Comparison of ENCODE assay signal across 14 mouse cellular contexts in genomic region chr4:148056246-148056645, GRCm38 (mm10). TPM values are rescaled to one million over a fixed set of nuclear protein-coding genes. Genes with fewer than 3 reads are reported as not detected.
A peak's percentile ranks its signal among the peaks of the same experiment; 100 is the strongest.
DNase-seq lines count a peak whose midpoint lies in the region; ATAC-seq lines count a peak whose summit lies in the region.
"Had no signal": no experiment of that assay in that cellular context is flagged by ENCODE, and none has a peak within 500 bp of the region (broad histone marks: within the 10 kb centered on the region; RNA-seq: fewer than 3 reads in every experiment).

No protein-coding gene starts in this region.

- H3K27me3 ChIP-seq in heart, embryonic 16.5 days (ENCODE audit: control insufficient read depth, insufficient read depth, low read length) = no peaks in the 10 kb centered on the region
- no peaks in the 10 kb centered on the region for H3K27me3 ChIP-seq in heart, embryonic 11.5 days (ENCODE audit: control insufficient read depth, insufficient read depth, low read length)
- no peaks in the 10 kb centered on the region for H3K27me3 ChIP-seq in liver, embryonic 15.5 days
- H3K27me3 ChIP-seq: hindbrain, embryonic 12.5 days had no signal

- H3K27ac ChIP-seq in heart, embryonic 16.5 days (ENCODE audit: low read length) = peak overlapping the region; percentile 86
- no peak overlapping the region for H3K27ac ChIP-seq in heart, embryonic 11.5 days (ENCODE audit: low read depth, low read length)
- peak overlapping the region; percentile 51; the same call in 1 of the 2 replicates for H3K27ac ChIP-seq in liver, embryonic 15.5 days (replicated peaks)
- H3K27ac ChIP-seq: hindbrain, embryonic 12.5 days; left cerebral cortex, adult 2 months had no signal

- ATAC-seq in heart, embryonic 16.5 days (replicated peaks; ENCODE audit: extremely low read depth, insufficient read depth, low FRiP score) = no peak
- ATAC-seq in heart, embryonic 11.5 days (replicated peaks; ENCODE audit: insufficient number of reproducible peaks, low FRiP score, low TSS enrichment) = no peak
- no peak for ATAC-seq in liver, embryonic 15.5 days (ENCODE audit: insufficient read depth)

- 0 out of 2 replicates have a peak overlapping the region, but pooled peaks have one; percentile 4 for H3K9ac ChIP-seq in heart, embryonic 16.5 days (ENCODE audit: low read length)
- H3K9ac ChIP-seq in heart, embryonic 11.5 days (ENCODE audit: low read depth, low read length) = no peak overlapping the region
- H3K9ac ChIP-seq in liver, embryonic 15.5 days = no peak overlapping the region
- H3K9ac ChIP-seq: hindbrain, embryonic 12.5 days had no signal

- no peaks in the 10 kb centered on the region for H3K9me3 ChIP-seq in heart, embryonic 16.5 days (replicated peaks; ENCODE audit: control insufficient read depth, low read length)
- H3K9me3 ChIP-seq in heart, embryonic 11.5 days (replicated peaks; ENCODE audit: control insufficient read depth, low read length) = no peaks in the 10 kb centered on the region
- H3K9me3 ChIP-seq in liver, embryonic 15.5 days (replicated peaks) = no peaks in the 10 kb centered on the region
- H3K9me3 ChIP-seq: hindbrain, embryonic 12.5 days had no signal

- no peak overlapping the region for H3K4me2 ChIP-seq in heart, embryonic 16.5 days (ENCODE audit: low read depth, low read length)
- H3K4me2 ChIP-seq in heart, embryonic 11.5 days = no peak overlapping the region
- H3K4me2 ChIP-seq in liver, embryonic 15.5 days = no peak overlapping the region
- H3K4me2 ChIP-seq: hindbrain, embryonic 12.5 days had no signal

- H3K4me3 ChIP-seq in heart, embryonic 16.5 days (ENCODE audit: low read length) = no peak overlapping the region
- H3K4me3 ChIP-seq in heart, embryonic 11.5 days (ENCODE audit: low read depth, low read length) = no peak overlapping the region
- no peak overlapping the region for H3K4me3 ChIP-seq in liver, embryonic 15.5 days (replicated peaks)
- H3K4me3 ChIP-seq: erythroblast, embryonic 14.5 days; hindbrain, embryonic 12.5 days; left cerebral cortex, adult 2 months had no signal

- peaks cover 42% of the 10 kb centered on the region for H3K36me3 ChIP-seq in heart, embryonic 16.5 days (ENCODE audit: control insufficient read depth, insufficient read depth)
- peaks cover 37% of the 10 kb centered on the region for H3K36me3 ChIP-seq in heart, embryonic 11.5 days (ENCODE audit: control insufficient read depth, insufficient read depth, low read length)
- H3K36me3 ChIP-seq in liver, embryonic 15.5 days (replicated peaks) = peaks cover 77% of the 10 kb centered on the region

- peak; percentile 46 for DNase-seq in cerebellum, adult 9-11 months
- no peak for DNase-seq in cerebellum, postnatal 36 days
- DNase-seq in liver = no peak
- DNase-seq in frontal cortex, postnatal 14 days (ENCODE audit: low spot score in 2 of 2) = no peak
- no peak for DNase-seq in MN1 (ENCODE audit: low spot score)
- DNase-seq: adrenal gland, adult 8-10 months; lung, adult 2 months; right cerebral cortex, adult 18-20 months had no signal

- H3K4me1 ChIP-seq in heart, embryonic 16.5 days (ENCODE audit: control insufficient read depth, insufficient read depth, low read length) = peaks cover 12% of the 10 kb centered on the region
- no peaks in the 10 kb centered on the region for H3K4me1 ChIP-seq in heart, embryonic 11.5 days (ENCODE audit: control insufficient read depth, insufficient read depth, low read length)
- peaks cover 19% of the 10 kb centered on the region for H3K4me1 ChIP-seq in liver, embryonic 15.5 days (replicated peaks)
- H3K4me1 ChIP-seq: hindbrain, embryonic 12.5 days had no signal

- WGBS in heart, embryonic 16.5 days = 81% methylated on average over 7 of the region's 7 CpGs
- WGBS in heart, embryonic 11.5 days (ENCODE audit: insufficient replicate concordance) = 89% methylated on average over 7 of the region's 7 CpGs
- WGBS in liver, embryonic 15.5 days (ENCODE audit: insufficient replicate concordance) = 74% methylated on average over 7 of the region's 7 CpGs

RNA-seq across cellular contexts. Expression of gene Mthfr, which starts 17.4 kb away (rescaled TPM):
- polyA plus RNA-seq in heart, embryonic 16.5 days (2015; fragmentation: Nextera tagmentation; extraction: Ambion mirVana) = 11.7 and 13.9 TPM in 2 replicates
- polyA plus RNA-seq in heart, embryonic 11.5 days (2014; fragmentation: Nextera tagmentation; extraction: Ambion mirVana) = 8.9 and 10.4 TPM in 2 replicates
- 9.8 and 10.0 TPM in 2 replicates for polyA plus RNA-seq in liver, embryonic 15.5 days (2015; fragmentation: Nextera tagmentation; extraction: Ambion mirVana)

RNA-seq across cellular contexts. Expression of gene Clcn6, which starts 17.6 kb away (rescaled TPM):
- 6.8 and 7.1 TPM in 2 replicates for polyA plus RNA-seq in heart, embryonic 16.5 days (2015; fragmentation: Nextera tagmentation; extraction: Ambion mirVana)
- 6.3 and 7.3 TPM in 2 replicates for polyA plus RNA-seq in heart, embryonic 11.5 days (2014; fragmentation: Nextera tagmentation; extraction: Ambion mirVana)
- 1.5 and 1.6 TPM in 2 replicates for polyA plus RNA-seq in liver, embryonic 15.5 days (2015; fragmentation: Nextera tagmentation; extraction: Ambion mirVana)

RNA-seq across cellular contexts. Expression of gene Agtrap, which starts 31.6 kb away (rescaled TPM):
- polyA plus RNA-seq in heart, embryonic 16.5 days (2015; fragmentation: Nextera tagmentation; extraction: Ambion mirVana) = 17.2 and 17.9 TPM in 2 replicates
- polyA plus RNA-seq in heart, embryonic 11.5 days (2014; fragmentation: Nextera tagmentation; extraction: Ambion mirVana) = 12.7 and 17.6 TPM in 2 replicates
- polyA plus RNA-seq in liver, embryonic 15.5 days (2015; fragmentation: Nextera tagmentation; extraction: Ambion mirVana) = 10.0 and 11.0 TPM in 2 replicates

RNA-seq across cellular contexts. Expression of gene Nppa, which starts 55.7 kb away (rescaled TPM):
- 4,431 and 6,649 TPM in 2 replicates for polyA plus RNA-seq in heart, embryonic 16.5 days (2015; fragmentation: Nextera tagmentation; extraction: Ambion mirVana)
- polyA plus RNA-seq in heart, embryonic 11.5 days (2014; fragmentation: Nextera tagmentation; extraction: Ambion mirVana) = 5,496 and 5,973 TPM in 2 replicates
- polyA plus RNA-seq in liver, embryonic 15.5 days (2015; fragmentation: Nextera tagmentation; extraction: Ambion mirVana) = 1.3 and 1.4 TPM in 2 replicates
- polyA plus RNA-seq: erythroblast, embryonic 14.5 days had no signal
